Mouse (Mus musculus): ENCODE results near the gene A4galt. TPM values are rescaled to one million over a fixed set of nuclear protein-coding genes. Genes with fewer than 3 reads are reported as not detected.

The A4galt gene
- total RNA-seq, 2 experiments from 2014 or later = 3.7 to 4.3 TPM

Other genes starting within 250 kb of the A4galt start
- 1 to 10 TPM in 1 of 2 experiments, under 1 TPM in 1; 0.69 to 1.3 TPM for gene Nfam1, start 218.5 kb downstream of the A4galt start, total RNA-seq (2021)
- gene Serhl, start 162.3 kb downstream of the A4galt start, total RNA-seq (2021) = 10 to 100 TPM; 27.0 to 28.4 TPM
- 10 to 100 TPM; 41.8 to 42.8 TPM for gene Rrp7a, start 129.0 kb downstream of the A4galt start, total RNA-seq (2021)
- 10 to 100 TPM; 16.7 to 16.9 TPM for gene Poldip3, start 102.4 kb downstream of the A4galt start, total RNA-seq (2021)
- 10 to 100 TPM; 47.0 to 65.7 TPM for gene Cyb5r3, start 79.2 kb downstream of the A4galt start, total RNA-seq (2021)
- 1 to 10 TPM; 5.8 to 9.6 TPM for gene Arfgap3, start 98.5 kb upstream of the A4galt start, total RNA-seq (2021)
- gene Pacsin2, start 212.8 kb upstream of the A4galt start, total RNA-seq (2021) = 10 to 100 TPM; 51.6 to 53.8 TPM

Measured in gastrocnemius, postnatal 25 days (tissue).